Mouse (Mus musculus) midbrain, embryonic 13.5 days (tissue): ENCODE measurements at regions not wholly inside any gene's neighbourhood (a gene's known extent, or its start where the extent isn't known, plus 50 kb on each side); places are given as distances from the start of the nearest gene placed in this dataset.

Source experiments
- ATAC-seq: fragments of 200-750 bp; cut with Nextera tagmentation; 2 replicates; pipeline ENCODE4 v1.8.0; 2017; ENCODE audit warnings: mild to moderate bottlenecking, moderate TSS enrichment, moderate library complexity
- H3K27ac ChIP-seq: fragments of 300-500 bp; sonication (generic); 2 replicates; pipeline ENCODE4 v1.5.1; 2015; ENCODE audit warnings: inconsistent platforms, mild to moderate bottlenecking, moderate library complexity
- H3K27me3 ChIP-seq: fragments of 300-500 bp; sonication (generic); 2 replicates; pipeline ENCODE4 v1.6.1; 2015; ENCODE audit warnings: mild to moderate bottlenecking, inconsistent platforms
- H3K36me3 ChIP-seq: fragments of 300-500 bp; sonication (generic); 2 replicates; pipeline ENCODE4 v1.6.1; 2015; ENCODE audit warnings: mild to moderate bottlenecking, inconsistent platforms
- H3K4me1 ChIP-seq: fragments of 300-500 bp; sonication (generic); replicated peaks from 2 replicates; pipeline ENCODE4 v1.6.1; 2015; ENCODE audit warnings: inconsistent platforms
- H3K4me2 ChIP-seq: fragments of 300-500 bp; sonication (generic); replicated peaks from 2 replicates; pipeline ENCODE4 v1.6.1; 2015; ENCODE audit warnings: moderate library complexity, mild to moderate bottlenecking, inconsistent platforms
- H3K4me3 ChIP-seq: fragments of 300-500 bp; sonication (generic); replicated peaks from 2 replicates; pipeline ENCODE4 v1.5.1; 2015; ENCODE audit warnings: mild to moderate bottlenecking, inconsistent platforms
- H3K9ac ChIP-seq: fragments of 300-500 bp; sonication (generic); replicated peaks from 2 replicates; pipeline ENCODE4 v1.6.1; 2015; ENCODE audit warnings: mild to moderate bottlenecking, inconsistent platforms
- H3K9me3 ChIP-seq: fragments of 300-500 bp; sonication (generic); 2 replicates; pipeline ENCODE4 v1.6.1; 2016; ENCODE audit warnings: mild to moderate bottlenecking, inconsistent platforms
- WGBS: fragments of 180-500 bp; shearing (Covaris S2); methylation state at CpG from one replicate; pipeline ENCODE4 v1.1.7; 2015; 5-methylcytosine and 5-hydroxymethylcytosine counted together

DNA sequence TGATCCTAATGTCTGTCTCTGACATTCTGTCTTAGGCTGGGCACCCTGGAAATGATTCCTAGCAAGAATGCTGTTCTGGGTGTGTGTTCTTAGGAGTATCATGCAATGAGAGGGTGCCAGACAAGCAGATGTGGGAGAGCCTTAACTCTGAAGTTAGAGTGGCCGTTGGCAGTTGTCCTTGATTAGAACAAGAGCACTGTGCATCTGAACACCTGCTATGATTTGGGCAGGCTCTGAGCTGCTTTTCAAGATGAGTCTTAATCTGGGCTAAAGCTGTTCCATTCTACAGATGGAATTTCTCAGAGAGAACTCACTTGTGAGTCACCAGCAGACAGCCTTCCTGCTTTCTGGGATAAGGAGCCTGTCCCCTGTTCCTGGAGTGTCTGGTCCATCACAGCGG is 317.1 kb upstream of the Kcnh8 start:
- Histone ChIP-seq H3K4me1 (no peaks in the 10 kb centered on the region), H3K4me2 (no peak overlapping the region), H3K27me3 (no peaks in the 10 kb centered on the region), H3K4me3 (no peak overlapping the region), H3K9ac (no peak overlapping the region), H3K36me3 (no peaks in the 10 kb centered on the region), H3K27ac (no peak overlapping the region), H3K9me3 (no peaks in the 10 kb centered on the region)
- no peak for ATAC-seq
- WGBS = 94% methylated on average over 2 of the region's 2 CpGs

DNA sequence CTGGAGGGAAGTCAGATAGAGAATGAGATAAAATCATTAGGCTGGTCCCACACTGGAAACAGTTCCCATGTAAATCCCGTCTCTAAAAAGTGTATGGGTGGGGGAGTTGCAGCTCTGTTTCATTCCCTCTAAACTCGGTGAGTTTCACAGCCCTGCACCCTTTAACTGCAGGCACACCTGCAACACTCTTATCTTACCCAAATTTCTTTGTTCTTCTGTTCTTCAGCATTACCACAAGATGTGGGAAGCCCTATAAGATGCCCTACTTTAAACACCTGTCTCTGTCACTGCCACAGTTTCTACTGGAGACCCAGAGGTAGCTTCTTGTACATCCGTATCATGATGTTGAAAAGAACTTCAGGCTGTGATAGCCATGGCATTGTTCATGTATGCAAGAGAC is 320.2 kb upstream of the Kcnh8 start:
- Histone ChIP-seq H3K27ac (no peak overlapping the region), H3K27me3 (no peaks in the 10 kb centered on the region), H3K4me3 (no peak overlapping the region), H3K4me2 (no peak overlapping the region), H3K4me1 (no peaks in the 10 kb centered on the region), H3K9ac (no peak overlapping the region), H3K36me3 (no peaks in the 10 kb centered on the region), H3K9me3 (no peaks in the 10 kb centered on the region)
- ATAC-seq = no peak
- WGBS = 67% methylated on average over 3 of the region's 3 CpGs

GRCm38 (mm10) chr17:52278523-52278922 is 324.0 kb upstream of the Kcnh8 start:
- no peaks in the 10 kb centered on the region for H3K27me3 ChIP-seq
- no peaks in the 10 kb centered on the region for H3K9me3 ChIP-seq
- H3K4me3 ChIP-seq = no peak overlapping the region
- ATAC-seq = no peak
- H3K36me3 ChIP-seq = no peaks in the 10 kb centered on the region
- no peak overlapping the region for H3K27ac ChIP-seq
- no peak overlapping the region for H3K9ac ChIP-seq
- H3K4me1 ChIP-seq = no peaks in the 10 kb centered on the region
- WGBS = 97% methylated on average over 4 of the region's 4 CpGs
- no peak overlapping the region for H3K4me2 ChIP-seq

GRCm38 (mm10) chr17:52268792-52269191 is 333.7 kb upstream of the Kcnh8 start:
- no peaks in the 10 kb centered on the region for H3K9me3 ChIP-seq
- H3K9ac ChIP-seq = no peak overlapping the region
- H3K4me3 ChIP-seq = no peak overlapping the region
- no peak overlapping the region for H3K4me2 ChIP-seq
- H3K4me1 ChIP-seq = no peaks in the 10 kb centered on the region
- H3K36me3 ChIP-seq = no peaks in the 10 kb centered on the region
- 87% methylated on average over 2 of the region's 2 CpGs for WGBS
- no peak for ATAC-seq
- H3K27ac ChIP-seq = no peak overlapping the region
- H3K27me3 ChIP-seq = no peaks in the 10 kb centered on the region

DNA sequence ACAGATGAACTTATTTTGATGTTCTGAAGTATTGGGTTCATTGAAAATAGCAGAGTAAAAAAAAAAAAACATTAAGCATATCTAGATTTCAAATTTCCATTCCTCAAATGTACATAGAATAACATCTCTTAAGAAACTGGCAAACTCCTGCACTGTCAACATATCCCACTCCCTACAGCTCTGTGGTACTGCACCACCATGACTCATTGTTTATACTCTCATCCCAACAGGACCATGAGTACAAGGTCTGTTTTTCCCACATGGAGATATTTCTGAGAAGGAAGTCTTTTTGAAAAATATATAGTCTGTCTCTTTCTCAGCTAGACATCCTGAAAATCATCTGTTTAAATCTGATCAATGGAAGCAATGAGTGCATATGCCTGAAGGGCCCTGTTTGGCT is 351.2 kb upstream of the Kcnh8 start:
- H3K27me3 ChIP-seq = no peaks in the 10 kb centered on the region
- H3K27ac ChIP-seq = no peak overlapping the region
- no peaks in the 10 kb centered on the region for H3K9me3 ChIP-seq
- no peak overlapping the region for H3K9ac ChIP-seq
- no peaks in the 10 kb centered on the region for H3K36me3 ChIP-seq
- ATAC-seq = no peak
- H3K4me2 ChIP-seq = no peak overlapping the region
- H3K4me3 ChIP-seq = no peak overlapping the region
- H3K4me1 ChIP-seq = no peaks in the 10 kb centered on the region

GRCm38 (mm10) chr17:52225584-52225983 is 376.9 kb upstream of the Kcnh8 start:
- no peak for ATAC-seq
- no peak overlapping the region for H3K4me3 ChIP-seq
- no peaks in the 10 kb centered on the region for H3K4me1 ChIP-seq
- H3K36me3 ChIP-seq = no peaks in the 10 kb centered on the region
- H3K27me3 ChIP-seq = no peaks in the 10 kb centered on the region
- H3K9me3 ChIP-seq = no peaks in the 10 kb centered on the region; the same call in 1 of the 2 replicates
- no peak overlapping the region for H3K4me2 ChIP-seq
- H3K9ac ChIP-seq = no peak overlapping the region
- 81% methylated on average over 3 of the region's 3 CpGs for WGBS
- no peak overlapping the region for H3K27ac ChIP-seq

DNA sequence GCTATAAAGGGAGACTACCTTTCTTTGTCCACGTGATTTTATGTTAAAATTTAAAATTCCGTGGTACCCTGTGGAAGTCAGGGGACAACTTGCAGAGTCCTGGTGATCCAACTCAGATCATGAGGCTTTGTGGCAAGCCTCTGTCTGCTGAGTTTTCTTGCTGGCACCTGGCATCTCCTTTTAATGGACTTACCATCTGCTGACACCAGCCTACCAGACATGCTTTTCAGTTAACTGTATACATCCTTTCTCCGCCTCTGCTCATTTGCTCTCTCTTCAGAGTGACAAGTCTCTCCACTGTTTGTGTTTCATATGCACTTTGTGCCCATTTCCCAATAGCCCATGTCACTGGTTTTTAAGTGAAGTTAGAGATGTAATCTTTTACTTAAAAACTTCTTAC is 382.1 kb upstream of the Kcnh8 start:
- no peak for ATAC-seq
- Histone ChIP-seq H3K4me1 (no peaks in the 10 kb centered on the region), H3K36me3 (no peaks in the 10 kb centered on the region), H3K27ac (no peak overlapping the region), H3K9ac (no peak overlapping the region), H3K9me3 (no peaks in the 10 kb centered on the region), H3K4me2 (no peak overlapping the region), H3K4me3 (no peak overlapping the region), H3K27me3 (no peaks in the 10 kb centered on the region)
- WGBS = 91% methylated on average over 3 of the region's 3 CpGs

GRCm38 (mm10) chr17:52217411-52217810 is 384.3 kb upstream of the Satb1 start:
- Histone ChIP-seq H3K4me3 (no peak overlapping the region), H3K4me2 (no peak overlapping the region), H3K27ac (no peak overlapping the region), H3K9me3 (no peaks in the 10 kb centered on the region), H3K9ac (no peak overlapping the region), H3K36me3 (no peaks in the 10 kb centered on the region), H3K27me3 (no peaks in the 10 kb centered on the region), H3K4me1 (no peaks in the 10 kb centered on the region)
- ATAC-seq = no peak

GRCm38 (mm10) chr17:52212944-52213343 is 379.9 kb upstream of the Satb1 start:
- no peak overlapping the region for H3K4me2 ChIP-seq
- no peak overlapping the region for H3K9ac ChIP-seq
- H3K9me3 ChIP-seq = no peaks in the 10 kb centered on the region
- H3K27ac ChIP-seq = no peak overlapping the region
- no peaks in the 10 kb centered on the region for H3K27me3 ChIP-seq
- WGBS = 83% methylated on average over 2 of the region's 2 CpGs
- H3K4me3 ChIP-seq = no peak overlapping the region
- ATAC-seq = no peak
- no peaks in the 10 kb centered on the region for H3K4me1 ChIP-seq
- H3K36me3 ChIP-seq = no peaks in the 10 kb centered on the region

- Histone ChIP-seq H3K9ac (no peak overlapping the region), H3K4me2 (no peak overlapping the region), H3K9me3 (no peaks in the 10 kb centered on the region), H3K36me3 (no peaks in the 10 kb centered on the region), H3K4me1 (no peaks in the 10 kb centered on the region), H3K27me3 (no peaks in the 10 kb centered on the region), H3K27ac (no peak overlapping the region), H3K4me3 (no peak overlapping the region)
- ATAC-seq = no peak
- WGBS = 91% methylated on average over 6 of the region's 6 CpGs
Observed at GRCm38 (mm10) chr17:52210483-52210882, 377.4 kb upstream of the Satb1 start.

DNA sequence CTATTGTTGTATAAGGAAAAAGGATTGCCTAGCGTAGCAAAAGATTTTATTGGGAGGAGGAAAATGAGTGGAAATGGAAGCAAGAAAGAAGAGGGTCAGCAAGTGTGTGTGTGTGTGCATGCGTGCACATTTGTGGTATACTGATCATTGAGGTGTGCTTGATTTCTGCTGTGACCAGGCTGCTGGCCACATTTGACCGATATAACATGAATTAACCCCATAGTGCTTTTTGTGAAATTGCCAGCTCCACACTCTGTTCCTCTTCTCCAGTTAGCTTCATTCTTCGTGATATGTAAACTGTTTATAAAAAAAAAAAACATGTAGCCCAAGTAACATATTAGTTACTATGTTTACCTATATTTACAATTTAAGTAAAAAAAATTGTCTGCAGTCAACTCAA is 364.6 kb upstream of the Satb1 start:
- no peak for ATAC-seq
- Histone ChIP-seq H3K27ac (no peak overlapping the region), H3K36me3 (no peaks in the 10 kb centered on the region), H3K4me2 (no peak overlapping the region), H3K9me3 (no peaks in the 10 kb centered on the region), H3K4me3 (no peak overlapping the region), H3K9ac (no peak overlapping the region), H3K4me1 (no peaks in the 10 kb centered on the region), H3K27me3 (no peaks in the 10 kb centered on the region)
- WGBS = 91% methylated on average over 4 of the region's 4 CpGs

- Histone ChIP-seq H3K4me2 (no peak overlapping the region), H3K27me3 (no peaks in the 10 kb centered on the region), H3K4me1 (no peaks in the 10 kb centered on the region), H3K9ac (no peak overlapping the region), H3K9me3 (no peaks in the 10 kb centered on the region), H3K4me3 (no peak overlapping the region), H3K27ac (no peak overlapping the region), H3K36me3 (no peaks in the 10 kb centered on the region)
- no peak for ATAC-seq
- WGBS = 88% methylated on average over 5 of the region's 5 CpGs
Observed at GRCm38 (mm10) chr17:52196811-52197210, 363.7 kb upstream of the Satb1 start.

- Histone ChIP-seq H3K36me3 (no peaks in the 10 kb centered on the region), H3K4me3 (no peak overlapping the region), H3K27me3 (no peaks in the 10 kb centered on the region), H3K9me3 (no peaks in the 10 kb centered on the region), H3K9ac (no peak overlapping the region), H3K27ac (no peak overlapping the region), H3K4me1 (no peaks in the 10 kb centered on the region), H3K4me2 (no peak overlapping the region)
- no peak for ATAC-seq
- whole genome bisulfite sequencing = 90% methylated on average over 5 of the region's 5 CpGs
Observed at GRCm38 (mm10) chr17:52195804-52196203, 362.7 kb upstream of the Satb1 start.
